12 mouse cellular contexts compared by ENCODE assay signal in the genomic region with DNA sequence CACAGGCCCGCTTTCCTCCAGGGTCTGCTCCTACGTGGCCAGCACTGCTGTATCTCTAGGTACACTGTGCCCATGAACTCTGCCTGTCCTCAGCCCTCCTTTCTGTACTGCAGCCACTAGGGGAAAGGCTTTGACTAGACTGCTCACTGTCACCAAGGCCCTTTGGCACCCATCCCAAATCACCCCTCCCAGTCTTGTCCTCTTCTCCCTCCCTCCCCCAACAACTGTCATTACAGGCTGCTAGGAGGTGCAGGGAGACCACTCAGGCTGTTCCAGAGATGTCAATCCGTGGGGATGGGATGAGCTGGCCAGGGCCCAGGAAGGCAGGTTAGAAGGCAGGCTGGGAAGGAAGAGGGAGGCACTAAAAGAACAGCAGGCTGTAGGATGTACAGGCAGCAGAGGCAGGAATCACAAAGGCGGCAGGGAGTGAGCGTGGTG. TPM values are rescaled to one million over a fixed set of nuclear protein-coding genes. Genes with fewer than 3 reads are reported as not detected.
DNase-seq lines count a peak whose midpoint lies in the region; ATAC-seq and TF ChIP-seq lines count a peak whose summit lies in the region.
"Had no signal": no experiment of that assay in that cellular context is flagged by ENCODE, and none has a peak within 500 bp of the region (broad histone marks: within the 10 kb centered on the region; RNA-seq: fewer than 3 reads in every experiment).

No protein-coding gene starts in this region.

- intact Hi-C loops in heart, postnatal 10 days (cut with DNase I): no loop called here

- H3K4me2 ChIP-seq in intestine, postnatal 0 days (replicated peaks; ENCODE audit: low read depth): no peak overlapping the region
- no peak overlapping the region for H3K4me2 ChIP-seq in intestine, embryonic 16.5 days (ENCODE audit: low read depth, low read length)
- H3K4me2 ChIP-seq: embryonic facial prominence, embryonic 13.5 days had no signal

- no peak overlapping the region for H3K27ac ChIP-seq in intestine, postnatal 0 days (ENCODE audit: low read depth, low read length)
- no peak overlapping the region for H3K27ac ChIP-seq in intestine, embryonic 16.5 days (ENCODE audit: low read length)
- H3K27ac ChIP-seq in ES-E14 (ENCODE audit: insufficient read depth, low read depth, low read length, poor library complexity, severe bottlenecking): no peak overlapping the region
- H3K27ac ChIP-seq: embryonic facial prominence, embryonic 13.5 days had no signal

- no peak overlapping the region for H3K4me3 ChIP-seq in intestine, postnatal 0 days (ENCODE audit: low read depth, low read length)
- no peak overlapping the region for H3K4me3 ChIP-seq in intestine, embryonic 16.5 days (ENCODE audit: low read length)
- no peak overlapping the region for H3K4me3 ChIP-seq in ES-E14 (ENCODE audit: insufficient read depth in 1 of 2, low read depth in 1 of 2, low read length in 2 of 2, poor library complexity in 1 of 2, severe bottlenecking in 1 of 2)
- H3K4me3 ChIP-seq: embryonic facial prominence, embryonic 13.5 days; myocyte had no signal

- no peak for DNase-seq in ES-E14 (ENCODE audit: low read depth, low spot score)
- DNase-seq in brain, embryonic 18.5 days (ENCODE audit: low read depth, low spot score): peak; percentile 26
- DNase-seq in heart, postnatal 10 days: peak; percentile 41 to 48
- no peak for DNase-seq in yolk sac, embryonic 10.5 days (ENCODE audit: low spot score)

- no peaks in the 10 kb centered on the region for H3K27me3 ChIP-seq in intestine, postnatal 0 days (replicated peaks; ENCODE audit: control insufficient read depth, insufficient read depth, low read length)
- H3K27me3 ChIP-seq in intestine, embryonic 16.5 days (replicated peaks; ENCODE audit: control insufficient read depth, insufficient read depth, low read length): no peaks in the 10 kb centered on the region
- H3K27me3 ChIP-seq: embryonic facial prominence, embryonic 13.5 days had no signal

- ATAC-seq in intestine, postnatal 0 days: no peak
- ATAC-seq in intestine, embryonic 16.5 days: no peak
- no peak for ATAC-seq in megakaryocyte-erythroid progenitor cell, adult 5-6 weeks (replicated peaks; ENCODE audit: low FRiP score, low TSS enrichment, poor library complexity, severe bottlenecking)
- no peak for ATAC-seq in inflammation-experienced regulatory T-cells, adult 6 months

- H3K4me1 ChIP-seq in intestine, postnatal 0 days (replicated peaks; ENCODE audit: control insufficient read depth, insufficient read depth, low read length): no peaks in the 10 kb centered on the region
- H3K4me1 ChIP-seq in intestine, embryonic 16.5 days (ENCODE audit: control insufficient read depth, insufficient read depth, low read length): peaks cover 7% of the 10 kb centered on the region; the same call in 1 of the 2 replicates
- H3K4me1 ChIP-seq in ES-E14 (ENCODE audit: control insufficient read depth in 2 of 2, insufficient read depth in 2 of 2, low read length in 2 of 2, poor library complexity in 1 of 2): peaks cover 11 to 22% of the 10 kb centered on the region in 2 experiments
- H3K4me1 ChIP-seq: embryonic facial prominence, embryonic 13.5 days had no signal

- WGBS in intestine, postnatal 0 days: 72% methylated on average over 5 of the region's 5 CpGs
- WGBS in intestine, embryonic 16.5 days: 66% methylated on average over 5 of the region's 5 CpGs

- no peaks in the 10 kb centered on the region for H3K36me3 ChIP-seq in intestine, postnatal 0 days (ENCODE audit: control insufficient read depth, insufficient read depth)
- no peaks in the 10 kb centered on the region for H3K36me3 ChIP-seq in intestine, embryonic 16.5 days (ENCODE audit: control insufficient read depth, insufficient read depth, low read length)
- H3K36me3 ChIP-seq in ES-E14 (ENCODE audit: control insufficient read depth, insufficient read depth, low read length, poor library complexity, severe bottlenecking): no peaks in the 10 kb centered on the region; the same call in 1 of the 2 replicates
- H3K36me3 ChIP-seq: embryonic facial prominence, embryonic 13.5 days had no signal

- in situ Hi-C loops in ES-E14 (cut with MboI; ENCODE audit: low sequenced_read_pairs in 2 of 2, unreplicated experiment in 2 of 2): no loop called here

- no peaks in the 10 kb centered on the region for H3K9me3 ChIP-seq in intestine, postnatal 0 days (ENCODE audit: control insufficient read depth)
- H3K9me3 ChIP-seq in intestine, embryonic 16.5 days (ENCODE audit: control insufficient read depth, low read length): no peaks in the 10 kb centered on the region
- H3K9me3 ChIP-seq in ES-E14 (ENCODE audit: control insufficient read depth, insufficient read depth, low read depth, low read length): no peaks in the 10 kb centered on the region
- H3K9me3 ChIP-seq: embryonic facial prominence, embryonic 13.5 days had no signal

- H3K9ac ChIP-seq in intestine, postnatal 0 days (ENCODE audit: low read depth, low read length): no peak overlapping the region
- no peak overlapping the region for H3K9ac ChIP-seq in intestine, embryonic 16.5 days (ENCODE audit: low read depth, low read length)
- H3K9ac ChIP-seq in ES-E14 (ENCODE audit: insufficient read depth, low read depth, low read length, poor library complexity, severe bottlenecking): peak overlapping the region; percentile 14; the same call in 1 of the 2 replicates
- H3K9ac ChIP-seq: embryonic facial prominence, embryonic 13.5 days had no signal

- 0 out of 2 replicates have a peak, but pooled peaks have one; percentile 14 for TF ChIP-seq CTCF in intestine, postnatal 0 days (IDR thresholded peaks at IDR 0.05; ENCODE audit: low read depth)

TF ChIP-seq in ES-E14, 5 proteins besides CTCF, POLR2A, EP300 and RAD21:
- no peak for TF ChIP-seq HCFC1 (IDR thresholded peaks at IDR 0.05; ENCODE audit: borderline replicate concordance, insufficient read depth, low read length)
- TF ChIP-seq CHD2 (IDR thresholded peaks at IDR 0.05; ENCODE audit: low read depth, low read length): no peak
- no peak for TF ChIP-seq ZNF384 (IDR thresholded peaks at IDR 0.05; ENCODE audit: low read depth, low read length)
- no peak for TF ChIP-seq ZC3H11A (IDR thresholded peaks at IDR 0.05; ENCODE audit: borderline replicate concordance, low read depth, low read length)
- TF ChIP-seq MAFK (IDR thresholded peaks at IDR 0.05; ENCODE audit: insufficient read depth, low read depth, low read length): no peak
TF ChIP-seq in ES-E14: peak in this region for 0.

RNA-seq across cellular contexts. Expression of gene 1700086D15Rik, which starts 51.9 kb away (rescaled TPM):
- polyA plus RNA-seq in intestine, postnatal 0 days (2015; fragmentation: Nextera tagmentation; extraction: Ambion mirVana): 0.13 TPM in 1 of 2 replicates, not detected in the other
- polyA plus RNA-seq in intestine, embryonic 16.5 days (2015; fragmentation: Nextera tagmentation; extraction: Ambion mirVana): not detected in 2 replicates
- 1.1 and 1.7 TPM in 2 replicates for total RNA-seq in ES-E14 (2012; rRNA removed)
- under 1 TPM; 0.32 to 0.41 TPM for total RNA-seq in heart, postnatal 10 days (2021)
- total RNA-seq in megakaryocyte-erythroid progenitor cell, adult 5-6 weeks (2014; fragmentation: Nextera tagmentation): not detected in 2 replicates
- not detected in 2 replicates for total RNA-seq in megakaryocyte-erythroid progenitor cell, adult 5-6 weeks (2017)
- not detected for polyA plus RNA-seq in inflammation-experienced regulatory T-cells, adult 6 months (2017; shearing (Covaris generic))
- total RNA-seq: MEL had no signal
- polyA plus RNA-seq: embryonic facial prominence, embryonic 13.5 days; large intestine, adult 2 months; myocyte had no signal

RNA-seq across cellular contexts. Expression of gene Arhgap44, which starts 55.0 kb away (rescaled TPM):
- polyA plus RNA-seq in intestine, postnatal 0 days (2015; fragmentation: Nextera tagmentation; extraction: Ambion mirVana): 10.2 and 11.1 TPM in 2 replicates
- polyA plus RNA-seq in intestine, embryonic 16.5 days (2015; fragmentation: Nextera tagmentation; extraction: Ambion mirVana): 4.2 and 5.9 TPM in 2 replicates
- 8.8 and 9.5 TPM in 2 replicates for total RNA-seq in ES-E14 (2012; rRNA removed)
- 10 to 100 TPM; 18.3 to 21.0 TPM for total RNA-seq in heart, postnatal 10 days (2021)
- total RNA-seq in megakaryocyte-erythroid progenitor cell, adult 5-6 weeks (2014; fragmentation: Nextera tagmentation): not detected in 2 replicates
- total RNA-seq in megakaryocyte-erythroid progenitor cell, adult 5-6 weeks (2017): not detected in 2 replicates
- under 1 TPM; 0.20 to 0.55 (median 0.26) TPM for polyA plus RNA-seq in inflammation-experienced regulatory T-cells, adult 6 months (2017; shearing (Covaris generic))
- total RNA-seq: MEL had no signal

Comparison
In these comparisons a context has a peak if more than half of its experiments do, and no peak if none do; other contexts are left out.
1. DNase-seq: peak in brain, embryonic 18.5 days (single experiment) and heart, postnatal 10 days (2 of 2); none in ES-E14 (single experiment) and yolk sac, embryonic 10.5 days (single experiment).